Mouse (Mus musculus) embryonic facial prominence, embryonic 11.5 days (tissue): ENCODE data around the gene Ifitm2. TPM values are rescaled to one million over a fixed set of nuclear protein-coding genes. Genes with fewer than 3 reads are reported as not detected.

Source experiments
- ATAC-seq: fragments of 200-750 bp; cut with Nextera tagmentation; replicated peaks from 2 replicates; pipeline ENCODE4 v1.8.0; 2017; ENCODE audit warnings: low read depth; ENCODE audit not compliant: insufficient number of reproducible peaks, low FRiP score, low TSS enrichment
- DNase-seq: peaks from one replicate; pipeline ENCODE4 v3.0.0-alpha.2; 2015; ENCODE audit warnings: low spot score
- H3K27ac ChIP-seq: fragments of 300-500 bp; sonication (generic); replicated peaks from 2 replicates; pipeline ENCODE4 v1.5.1; 2014; ENCODE audit warnings: mild to moderate bottlenecking, low read depth, low read length, control low read depth
- H3K27me3 ChIP-seq: fragments of 300-500 bp; sonication (generic); 2 replicates; pipeline ENCODE4 v1.6.1; 2014; ENCODE audit warnings: mild to moderate bottlenecking, low read length, moderate library complexity, mixed read lengths; ENCODE audit not compliant: control insufficient read depth, insufficient read depth
- H3K36me3 ChIP-seq: fragments of 300-500 bp; sonication (generic); replicated peaks from 2 replicates; pipeline ENCODE4 v1.6.1; 2014; ENCODE audit warnings: low read depth, mild to moderate bottlenecking, low read length, moderate library complexity, mixed read lengths; ENCODE audit not compliant: control insufficient read depth, insufficient read depth
- H3K4me1 ChIP-seq: fragments of 300-500 bp; sonication (generic); 2 replicates; pipeline ENCODE4 v1.6.1; 2014; ENCODE audit warnings: low read length, mixed read lengths; ENCODE audit not compliant: control insufficient read depth, insufficient read depth
- H3K4me2 ChIP-seq: fragments of 300-500 bp; sonication (generic); 2 replicates; pipeline ENCODE4 v1.6.1; 2014; ENCODE audit warnings: low read depth, mild to moderate bottlenecking, control low read depth, low read length, moderate library complexity
- H3K4me3 ChIP-seq: fragments of 300-500 bp; sonication (generic); 2 replicates; pipeline ENCODE4 v1.5.1; 2014; ENCODE audit warnings: low read depth, low read length, control low read depth
- H3K9ac ChIP-seq: fragments of 300-500 bp; sonication (generic); replicated peaks from 2 replicates; pipeline ENCODE4 v1.6.1; 2014; ENCODE audit warnings: mild to moderate bottlenecking, control low read depth, low read length
- H3K9me3 ChIP-seq: fragments of 300-500 bp; sonication (generic); replicated peaks from 2 replicates; pipeline ENCODE4 v1.6.1; 2016; ENCODE audit warnings: mild to moderate bottlenecking, low read length, inconsistent platforms, mixed read lengths; ENCODE audit not compliant: control insufficient read depth
- WGBS: fragments of 180-500 bp; shearing (Covaris S2); extraction: QIAGEN DNeasy Blood & Tissue Kit; methylation state at CpG from one replicate; pipeline ENCODE4 v1.1.7; 2014; 5-methylcytosine and 5-hydroxymethylcytosine counted together
- polyA plus RNA-seq: library from polyadenylated mRNA; unstranded; fragments of >200 nt; fragmentation: Nextera tagmentation; extraction: Ambion mirVana; gene quantifications from 2 replicates; pipeline ENCODE4 v1.2.1, GENCODE M21; 2014

The Ifitm2 gene
- polyA plus RNA-seq: 595 and 632 TPM in 2 replicates

GRCm38 (mm10) chr7:140955758-140956555 lies at the start of gene Ifitm2, which contains the start of gene Gm45717:
TSS of gene Ifitm2 (minus strand) at chr7:140955987.
TSS of gene Gm45717 (minus strand) at chr7:140955937.
- DNase-seq (peak; percentile 88), ATAC-seq (peak; percentile 80)
- 11% methylated on average over 11 of the region's 11 CpGs for WGBS
- no peaks in the 10 kb centered on the region for H3K36me3 ChIP-seq
- H3K27ac ChIP-seq: peak within 1 kb of the TSS; percentile 89
- no peaks in the 10 kb centered on the region for H3K9me3 ChIP-seq
- H3K4me1 ChIP-seq: peaks cover 8% of the 10 kb centered on the region
- peak within 1 kb of the TSS; percentile 67 for H3K4me2 ChIP-seq
- H3K27me3 ChIP-seq: no peaks in the 10 kb centered on the region
- peak within 1 kb of the TSS; percentile 55 for H3K4me3 ChIP-seq
- peak within 1 kb of the TSS; percentile 69 for H3K9ac ChIP-seq

DNA sequence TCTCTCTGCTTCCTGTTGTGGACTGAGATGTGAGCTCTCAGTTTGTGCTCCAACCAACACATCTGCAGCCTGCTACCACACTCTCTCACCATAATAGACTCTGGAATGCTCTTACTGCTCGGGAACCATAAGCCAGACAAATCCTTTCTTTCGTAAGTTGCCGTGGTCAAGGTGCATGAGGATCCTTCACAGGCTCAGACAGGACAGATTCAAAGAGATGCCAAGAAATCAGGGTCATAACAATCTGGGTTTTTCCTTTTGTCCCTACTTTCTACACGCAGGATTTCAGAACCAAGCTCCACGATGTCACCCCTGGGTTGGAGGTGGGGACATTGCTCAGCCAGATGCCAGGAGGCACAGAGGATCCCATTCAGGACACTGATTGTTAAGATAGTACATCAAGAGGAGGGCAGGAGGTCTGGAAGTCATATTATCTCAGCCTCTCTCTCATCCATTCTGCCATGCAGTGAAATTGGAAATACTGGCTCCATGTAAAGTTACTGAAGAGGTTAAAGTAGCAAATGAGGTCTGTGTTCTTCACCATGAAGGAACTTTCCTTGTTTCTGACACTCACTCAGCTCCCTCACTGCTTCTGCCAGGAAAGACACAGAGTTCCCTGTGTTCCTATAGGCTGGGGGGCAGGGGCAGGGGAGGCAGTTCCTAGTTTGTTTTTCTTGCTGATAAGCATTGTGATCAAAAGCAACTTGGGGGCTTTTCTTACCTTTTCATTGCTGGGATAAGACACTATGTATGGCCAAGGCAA lies 47.6 kb upstream of the Ifitm2 start:
- ATAC-seq (no peak), DNase-seq (no peak)
- Histone ChIP-seq H3K9me3 (no peaks in the 10 kb centered on the region), H3K27ac (no peak overlapping the region), H3K9ac (no peak overlapping the region), H3K36me3 (no peaks in the 10 kb centered on the region), H3K4me1 (no peaks in the 10 kb centered on the region), H3K4me3 (no peak overlapping the region), H3K27me3 (no peaks in the 10 kb centered on the region), H3K4me2 (no peak overlapping the region)
- 82% methylated on average over 5 of the region's 5 CpGs for WGBS

DNA sequence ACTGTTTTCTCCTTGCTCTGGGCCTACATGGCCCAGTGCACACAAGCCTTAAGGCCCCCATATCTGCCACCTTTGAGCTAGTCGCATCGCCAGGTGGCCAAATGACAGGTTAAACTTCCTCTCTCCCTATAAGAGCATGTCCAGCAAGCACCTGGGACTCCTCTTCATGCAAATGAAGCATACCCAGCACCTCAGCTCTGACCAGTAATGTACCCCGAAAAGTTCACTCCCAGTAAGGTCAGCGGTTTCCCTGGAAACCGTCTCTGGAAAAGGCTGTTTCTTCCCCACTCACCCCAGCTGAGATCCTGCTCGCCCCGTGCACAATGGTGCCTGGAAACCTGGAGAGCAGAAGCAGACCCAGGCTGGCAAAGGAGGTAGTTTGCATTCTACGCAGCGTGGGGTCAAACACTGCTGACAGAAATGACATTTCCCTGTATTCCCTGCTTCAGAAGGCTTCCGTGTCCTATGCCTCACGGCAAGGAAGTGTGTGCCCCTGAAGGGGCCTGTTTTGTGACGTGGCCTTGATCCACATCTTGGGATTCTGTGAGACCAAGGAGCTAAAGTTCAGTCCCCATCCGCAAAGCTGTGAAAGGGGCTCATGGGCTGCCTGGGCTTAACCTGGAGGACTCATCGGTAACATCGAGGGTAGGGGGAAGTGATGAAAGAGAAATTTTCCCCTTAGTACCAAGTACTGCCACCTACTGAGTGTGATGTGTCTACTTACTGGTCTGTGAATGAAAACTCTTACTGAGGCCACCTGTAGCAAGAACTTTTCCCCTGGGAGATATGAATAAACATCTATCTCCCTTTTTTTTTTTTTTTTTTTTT lies 45.3 kb upstream of the Ifitm2 start:
- H3K27ac ChIP-seq: no peak overlapping the region
- no peak overlapping the region for H3K4me3 ChIP-seq
- H3K4me1 ChIP-seq: no peaks in the 10 kb centered on the region
- ATAC-seq (no peak), DNase-seq (no peak)
- H3K9ac ChIP-seq: no peak overlapping the region
- H3K9me3 ChIP-seq: no peaks in the 10 kb centered on the region
- 74% methylated on average over 15 of the region's 15 CpGs for WGBS
- H3K36me3 ChIP-seq: no peaks in the 10 kb centered on the region
- no peak overlapping the region for H3K4me2 ChIP-seq
- no peaks in the 10 kb centered on the region for H3K27me3 ChIP-seq

- DNase-seq: no peak
- Histone ChIP-seq H3K4me2 (no peak overlapping the region), H3K9me3 (no peaks in the 10 kb centered on the region), H3K9ac (no peak overlapping the region), H3K4me3 (no peak overlapping the region), H3K4me1 (no peaks in the 10 kb centered on the region), H3K27ac (no peak overlapping the region), H3K27me3 (no peaks in the 10 kb centered on the region), H3K36me3 (no peaks in the 10 kb centered on the region)
- no peak for ATAC-seq
- WGBS: 90% methylated on average over 11 of the region's 11 CpGs
Measured at GRCm38 (mm10) chr7:140998853-140999700, 43.3 kb upstream of the Ifitm2 start.

DNA sequence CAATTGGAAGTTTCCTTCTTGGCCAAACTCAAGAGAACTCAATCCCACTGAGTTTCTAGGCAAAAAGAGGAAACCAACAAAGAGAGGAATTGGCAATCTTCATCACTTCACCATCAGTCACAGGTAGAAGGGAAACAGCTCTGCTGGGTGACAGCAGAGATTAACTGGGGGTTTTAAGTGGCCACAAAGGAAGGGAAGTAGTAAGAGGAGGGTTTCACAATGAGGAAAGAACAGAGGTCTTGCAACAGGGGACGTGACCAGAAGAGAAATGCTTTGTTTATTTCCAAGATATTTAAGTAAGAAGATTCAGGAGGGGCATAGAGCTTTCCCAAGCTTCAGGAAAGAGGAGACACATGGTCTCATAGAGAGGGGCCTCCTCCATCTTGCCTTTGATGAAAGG lies 42.0 kb upstream of the Ifitm2 start:
- H3K4me1 ChIP-seq: no peaks in the 10 kb centered on the region
- no peak overlapping the region for H3K4me3 ChIP-seq
- no peak overlapping the region for H3K4me2 ChIP-seq
- ATAC-seq: no peak
- no peaks in the 10 kb centered on the region for H3K9me3 ChIP-seq
- H3K27me3 ChIP-seq: no peaks in the 10 kb centered on the region
- no peak overlapping the region for H3K27ac ChIP-seq
- 52% methylated on average over 1 of the region's 1 CpGs for WGBS
- H3K36me3 ChIP-seq: no peaks in the 10 kb centered on the region
- no peak for DNase-seq
- H3K9ac ChIP-seq: no peak overlapping the region

DNA sequence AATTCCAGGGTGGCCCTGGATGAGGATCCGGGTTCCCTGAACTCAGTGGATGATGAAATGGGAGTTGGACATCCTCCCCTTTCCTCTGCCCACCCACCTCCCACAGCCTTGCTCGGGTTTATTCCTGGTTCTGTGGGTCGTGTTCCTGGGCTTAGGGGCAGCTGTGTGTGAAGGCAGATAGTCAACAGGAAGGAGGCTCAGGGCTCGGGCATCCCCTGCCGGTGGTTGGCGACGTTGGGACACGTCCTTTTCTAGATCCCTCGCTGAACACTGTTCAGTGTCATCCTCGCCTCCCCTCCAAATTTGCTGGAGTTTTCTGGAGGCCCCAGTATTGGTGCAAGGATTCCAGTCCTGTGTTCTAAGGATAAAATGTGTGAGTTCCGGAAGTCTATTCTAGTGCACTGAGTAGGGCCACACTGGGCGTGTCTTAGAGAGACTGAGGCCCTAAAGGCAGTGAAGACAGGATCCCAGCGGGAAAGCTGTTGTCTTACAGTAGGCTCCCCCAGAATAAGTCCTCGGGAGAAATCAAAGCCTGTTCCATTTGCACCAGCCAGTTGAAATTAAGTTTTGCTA lies 35.4 kb upstream of the Ifitm2 start:
- no peak for DNase-seq
- Histone ChIP-seq H3K9me3 (no peaks in the 10 kb centered on the region), H3K4me2 (no peak overlapping the region), H3K4me3 (no peak overlapping the region), H3K27ac (no peak overlapping the region), H3K36me3 (no peaks in the 10 kb centered on the region), H3K9ac (no peak overlapping the region), H3K27me3 (no peaks in the 10 kb centered on the region), H3K4me1 (no peaks in the 10 kb centered on the region)
- WGBS: 89% methylated on average over 14 of the region's 14 CpGs
- no peak for ATAC-seq

DNA sequence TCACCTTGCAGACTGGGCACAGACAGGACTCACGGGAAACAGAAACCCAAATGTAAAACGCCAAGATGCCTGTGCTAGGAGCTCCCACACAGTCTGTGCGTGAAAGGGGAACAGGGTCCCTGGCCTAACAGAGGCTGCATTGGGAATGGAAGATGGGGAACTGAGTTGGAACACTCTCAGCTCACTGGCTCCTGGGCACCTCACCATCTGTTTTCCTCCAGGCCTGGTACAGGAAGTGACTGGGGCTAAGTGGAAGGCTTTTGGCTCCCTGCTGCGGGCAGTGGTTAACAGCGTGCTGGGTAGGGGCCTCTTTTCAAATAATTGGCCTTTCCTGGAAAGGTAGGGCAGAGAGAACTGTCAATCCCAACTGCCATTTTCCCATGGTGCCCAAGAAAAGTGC lies 34.8 kb upstream of the Ifitm2 start:
- DNase-seq (no peak), ATAC-seq (no peak)
- H3K4me3 ChIP-seq: no peak overlapping the region
- no peak overlapping the region for H3K9ac ChIP-seq
- WGBS: 64% methylated on average over 5 of the region's 5 CpGs
- no peaks in the 10 kb centered on the region for H3K9me3 ChIP-seq
- H3K27ac ChIP-seq: no peak overlapping the region
- no peaks in the 10 kb centered on the region for H3K36me3 ChIP-seq
- H3K27me3 ChIP-seq: no peaks in the 10 kb centered on the region
- no peaks in the 10 kb centered on the region for H3K4me1 ChIP-seq
- no peak overlapping the region for H3K4me2 ChIP-seq
